Mouse (Mus musculus): ENCODE data around the gene Zfp335.

- TF ChIP-seq POLR2A (IDR thresholded peaks at IDR 0.05; ENCODE audit: control insufficient read depth, low read depth, low read length) (no peak), CTCF (IDR thresholded peaks at IDR 0.05; ENCODE audit: control insufficient read depth, insufficient read depth, insufficient replicate concordance, low read depth, low read length) (0 out of 2 replicates have a peak, but pooled peaks have one; percentile 18)
Measured at GRCm38 (mm10) chr2:164871602-164872303, 39.8 kb downstream of the Zfp335 start.
